Mouse (Mus musculus) neural tube, embryonic 14.5 days (tissue): ENCODE measurements around the gene Stpg1. TPM values are rescaled to one million over a fixed set of nuclear protein-coding genes. Genes with fewer than 3 reads are reported as not detected.

Experiments
- ATAC-seq: fragments of 200-750 bp; cut with Nextera tagmentation; 2 replicates; pipeline ENCODE4 v1.8.0; 2017; ENCODE audit warnings: low read depth, mild to moderate bottlenecking, moderate TSS enrichment, moderate library complexity
- H3K27ac ChIP-seq: fragments of 300-500 bp; sonication (generic); 2 replicates; pipeline ENCODE4 v1.5.1; 2014; ENCODE audit warnings: low read depth, mild to moderate bottlenecking, control low read depth, low read length, moderate library complexity, mixed read lengths
- H3K27me3 ChIP-seq: fragments of 300-500 bp; sonication (generic); 2 replicates; pipeline ENCODE4 v1.6.1; 2014; ENCODE audit warnings: low read length; ENCODE audit not compliant: control insufficient read depth, insufficient read depth
- H3K36me3 ChIP-seq: fragments of 300-500 bp; sonication (generic); 2 replicates; pipeline ENCODE4 v1.6.1; 2014; ENCODE audit warnings: low read length, mixed read lengths; ENCODE audit not compliant: control insufficient read depth, insufficient read depth
- H3K4me1 ChIP-seq: fragments of 300-500 bp; sonication (generic); 2 replicates; pipeline ENCODE4 v1.6.1; 2014; ENCODE audit warnings: low read length; ENCODE audit not compliant: control insufficient read depth, insufficient read depth
- H3K4me2 ChIP-seq: fragments of 300-500 bp; sonication (generic); 2 replicates; pipeline ENCODE4 v1.6.1; 2014; ENCODE audit warnings: mild to moderate bottlenecking, low read depth, low read length, control low read depth
- H3K4me3 ChIP-seq: fragments of 300-500 bp; sonication (generic); 2 replicates; pipeline ENCODE4 v1.5.1; 2014; ENCODE audit warnings: low read depth, low read length, control low read depth, mixed read lengths
- H3K9ac ChIP-seq: fragments of 300-500 bp; sonication (generic); replicated peaks from 2 replicates; pipeline ENCODE4 v1.6.1; 2014; ENCODE audit warnings: low read depth, mild to moderate bottlenecking, control low read depth, low read length, mixed read lengths
- H3K9me3 ChIP-seq: fragments of 300-500 bp; sonication (generic); 2 replicates; pipeline ENCODE4 v1.6.1; 2016; ENCODE audit warnings: low read length; ENCODE audit not compliant: control insufficient read depth
- WGBS: fragments of 180-500 bp; shearing (Covaris S2); extraction: QIAGEN DNeasy Blood & Tissue Kit; methylation state at CpG from one replicate; pipeline ENCODE4 v1.1.7; 2014; 5-methylcytosine and 5-hydroxymethylcytosine counted together
- polyA plus RNA-seq: library from polyadenylated mRNA; unstranded; fragments of >200 nt; fragmentation: Nextera tagmentation; extraction: Ambion mirVana; gene quantifications from 2 replicates; pipeline ENCODE4 v1.2.1, GENCODE M21; 2014

The Stpg1 gene
- polyA plus RNA-seq, 1 experiment from 2014 or later, result 0.46 TPM

DNA sequence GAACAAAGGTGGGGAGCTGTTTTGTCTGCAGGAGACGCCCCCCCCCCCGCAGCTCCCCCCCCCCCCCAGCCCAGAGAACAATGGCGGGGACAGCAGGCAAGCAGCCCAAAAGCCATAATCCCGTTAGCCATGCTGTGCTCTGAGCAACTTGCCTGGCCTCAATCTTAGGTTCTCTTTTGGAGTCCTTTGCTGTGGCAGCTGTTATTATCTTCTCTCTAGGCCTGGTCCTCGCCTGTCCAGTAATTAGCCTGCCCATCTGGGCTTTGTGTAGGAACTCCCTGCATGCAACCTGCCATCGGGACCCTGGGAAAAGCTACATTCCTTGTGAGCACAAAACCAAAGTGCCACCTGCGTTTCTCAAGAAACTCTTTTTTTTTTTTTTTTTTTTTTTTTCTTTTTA, 29.3 kb downstream of the Stpg1 start:
- Histone ChIP-seq H3K9ac (no peak overlapping the region), H3K27ac (no peak overlapping the region), H3K4me1 (no peaks in the 10 kb centered on the region; the same call in 1 of the 2 replicates), H3K4me2 (no peak overlapping the region), H3K9me3 (no peaks in the 10 kb centered on the region), H3K4me3 (no peak overlapping the region), H3K36me3 (no peaks in the 10 kb centered on the region), H3K27me3 (no peaks in the 10 kb centered on the region)
- WGBS, result 3% methylated on average over 6 of the region's 7 CpGs
- no peak for ATAC-seq

DNA sequence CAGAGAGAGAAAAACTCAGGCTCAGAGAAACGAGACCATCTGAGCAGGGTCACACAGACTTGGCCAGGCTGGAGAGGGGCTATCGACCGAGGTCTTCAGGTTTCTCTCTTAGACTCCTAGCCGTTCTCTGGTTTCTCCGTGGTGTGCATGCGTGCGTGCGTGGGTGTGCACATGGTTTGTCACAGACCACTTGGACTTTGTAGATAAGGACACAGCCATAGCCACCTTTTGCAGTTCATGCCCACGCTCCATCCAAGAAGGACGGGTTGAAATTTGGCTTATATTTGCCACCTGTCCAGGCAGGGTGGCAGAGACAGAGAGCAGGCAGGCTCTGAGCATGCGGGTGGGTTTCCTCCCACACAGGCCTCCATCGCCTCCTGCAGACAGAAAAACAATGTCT, 30.5 kb downstream of the Stpg1 start:
- ATAC-seq, result no peak
- no peak overlapping the region for H3K27ac ChIP-seq
- H3K4me1 ChIP-seq, result no peaks in the 10 kb centered on the region; the same call in 1 of the 2 replicates
- H3K9me3 ChIP-seq, result no peaks in the 10 kb centered on the region
- H3K36me3 ChIP-seq, result no peaks in the 10 kb centered on the region
- H3K9ac ChIP-seq, result no peak overlapping the region
- WGBS, result 74% methylated on average over 12 of the region's 12 CpGs
- H3K4me3 ChIP-seq, result no peak overlapping the region
- no peak overlapping the region for H3K4me2 ChIP-seq
- H3K27me3 ChIP-seq, result no peaks in the 10 kb centered on the region

DNA sequence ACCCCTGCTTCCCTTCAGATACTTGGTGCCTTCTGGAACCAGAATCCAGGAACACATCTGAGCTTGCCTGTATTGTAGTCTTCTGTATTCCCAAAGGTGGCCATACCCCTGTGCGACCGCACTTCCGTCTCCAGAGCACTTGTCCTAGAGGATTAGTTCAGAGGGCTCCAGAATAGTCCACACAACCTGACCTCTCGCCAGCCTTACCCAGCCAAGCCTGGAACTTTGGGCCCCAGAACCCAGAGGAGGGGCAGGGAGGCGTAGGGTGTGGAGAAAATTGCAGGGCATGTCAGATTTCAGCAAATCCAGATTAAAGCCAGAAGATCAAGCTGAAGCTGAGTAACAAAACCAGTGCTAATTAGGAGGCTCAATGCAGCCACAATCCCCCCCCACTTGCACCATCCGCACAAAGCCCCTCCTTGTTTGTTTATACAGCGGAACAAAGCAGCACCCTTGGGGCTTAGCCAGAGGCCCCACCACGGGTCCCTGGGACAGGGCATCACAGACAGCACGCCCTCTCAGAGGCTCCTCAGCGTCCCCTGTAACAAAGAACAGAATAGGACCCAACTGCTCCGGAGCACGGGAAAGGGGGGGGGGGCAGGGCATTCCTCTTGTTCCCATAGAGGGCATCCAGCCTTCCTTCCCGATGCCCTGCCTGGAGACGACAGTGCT, 31.6 kb downstream of the Stpg1 start:
- Histone ChIP-seq H3K36me3 (no peaks in the 10 kb centered on the region), H3K9ac (no peak overlapping the region; the same call in 1 of the 2 replicates), H3K4me3 (no peak overlapping the region), H3K4me1 (no peaks in the 10 kb centered on the region; the same call in 1 of the 2 replicates), H3K27ac (no peak overlapping the region), H3K27me3 (no peaks in the 10 kb centered on the region), H3K9me3 (no peaks in the 10 kb centered on the region), H3K4me2 (no peak overlapping the region)
- ATAC-seq, result peak; percentile 38; the same call in 1 of the 2 replicates
- WGBS, result 19% methylated on average over 14 of the region's 14 CpGs

DNA sequence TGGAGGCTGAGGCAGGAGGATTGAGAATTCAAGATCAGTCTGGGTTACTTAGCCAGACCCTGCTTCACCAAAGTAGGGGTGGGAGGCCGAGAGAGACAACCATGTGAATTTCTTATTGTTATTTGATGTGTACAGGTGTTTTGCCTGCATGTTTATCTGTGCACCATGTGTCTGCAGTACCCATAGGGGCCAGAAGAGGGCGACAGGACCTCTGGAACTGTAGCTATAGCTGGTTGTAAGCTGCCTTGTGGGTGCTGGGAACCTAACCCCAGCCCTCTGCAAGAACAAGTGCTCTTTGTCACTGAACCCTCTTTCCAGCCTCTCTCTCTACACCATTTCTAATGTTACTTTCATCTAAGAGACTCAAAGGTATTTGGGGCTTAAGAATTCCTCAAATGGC, 35.7 kb downstream of the Stpg1 start:
- ATAC-seq, result no peak
- H3K9ac ChIP-seq, result no peak overlapping the region
- H3K9me3 ChIP-seq, result no peaks in the 10 kb centered on the region
- H3K4me2 ChIP-seq, result no peak overlapping the region
- H3K4me1 ChIP-seq, result no peaks in the 10 kb centered on the region; the same call in 1 of the 2 replicates
- no peaks in the 10 kb centered on the region for H3K27me3 ChIP-seq
- H3K27ac ChIP-seq, result no peak overlapping the region
- WGBS, result 63% methylated on average over 2 of the region's 2 CpGs
- no peak overlapping the region for H3K4me3 ChIP-seq
- H3K36me3 ChIP-seq, result no peaks in the 10 kb centered on the region

DNA sequence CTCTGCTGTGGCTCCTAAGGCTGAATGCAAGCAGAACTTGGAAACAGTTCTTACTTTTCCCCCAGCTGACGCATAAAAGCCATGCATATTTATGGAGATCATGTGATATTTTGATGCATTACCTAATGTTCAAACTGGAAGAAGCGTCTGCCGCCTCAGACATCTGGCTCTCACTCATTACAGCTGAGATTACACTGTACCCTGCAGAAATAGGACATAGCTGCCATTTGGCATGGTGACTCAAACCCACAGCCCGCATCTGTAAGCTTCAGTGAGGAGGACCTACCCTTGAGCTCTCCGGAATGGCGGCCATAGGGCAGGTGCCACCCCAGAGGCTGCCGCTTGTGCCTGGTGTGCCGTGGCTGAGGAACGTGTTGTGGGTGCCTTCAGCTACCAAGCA, 36.6 kb downstream of the Stpg1 start:
- Histone ChIP-seq H3K27me3 (no peaks in the 10 kb centered on the region), H3K36me3 (no peaks in the 10 kb centered on the region), H3K27ac (no peak overlapping the region; the same call in 1 of the 2 replicates), H3K4me1 (no peaks in the 10 kb centered on the region; the same call in 1 of the 2 replicates), H3K4me2 (no peak overlapping the region), H3K9me3 (no peaks in the 10 kb centered on the region), H3K9ac (no peak overlapping the region), H3K4me3 (no peak overlapping the region)
- 77% methylated on average over 9 of the region's 9 CpGs for WGBS
- no peak for ATAC-seq

DNA sequence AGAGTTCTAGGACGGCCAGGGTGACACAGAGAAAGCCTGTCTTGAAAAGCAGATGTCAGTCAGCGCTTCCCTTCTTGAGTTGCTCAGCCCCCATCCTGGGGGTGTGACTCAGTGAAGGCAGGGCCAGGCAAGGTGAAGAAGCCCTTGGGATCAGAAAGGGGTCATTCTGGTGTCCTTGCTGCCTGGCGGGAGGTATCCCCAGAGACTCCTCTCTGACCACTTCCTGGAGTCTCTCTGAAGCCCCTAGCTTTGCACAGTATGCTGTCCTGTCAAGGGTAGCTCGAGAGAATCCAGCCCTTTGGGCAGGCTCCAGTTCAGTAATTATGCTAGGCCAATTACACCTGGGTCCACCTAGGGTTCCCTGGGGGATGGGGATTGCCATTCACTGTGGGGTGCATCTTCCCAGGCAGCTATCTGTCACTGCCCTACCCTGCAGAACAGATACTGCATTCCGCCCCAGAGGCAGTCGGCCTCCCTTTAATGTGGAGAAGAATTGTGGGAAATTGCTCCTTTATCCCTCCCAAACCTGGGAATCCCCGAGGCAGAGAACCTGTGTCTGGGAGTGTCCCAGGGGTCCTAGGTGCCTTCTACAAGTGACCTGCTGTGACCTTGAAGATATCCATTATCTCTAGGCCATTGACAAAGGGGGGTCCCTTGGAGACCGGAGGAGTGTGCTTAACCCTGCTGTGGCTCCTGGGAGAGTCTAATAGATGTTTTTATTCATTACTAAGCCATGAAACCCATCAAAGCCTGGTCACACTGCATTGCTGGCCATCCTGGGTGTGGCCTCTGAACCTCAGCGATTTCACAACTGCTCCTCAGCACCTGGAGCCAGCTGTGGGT, 37.4 kb downstream of the Stpg1 start:
- no peak overlapping the region for H3K27ac ChIP-seq
- H3K27me3 ChIP-seq, result no peaks in the 10 kb centered on the region
- H3K36me3 ChIP-seq, result no peaks in the 10 kb centered on the region
- H3K4me3 ChIP-seq, result no peak overlapping the region
- WGBS, result 45% methylated on average over 9 of the region's 9 CpGs
- H3K4me2 ChIP-seq, result no peak overlapping the region
- H3K9me3 ChIP-seq, result no peaks in the 10 kb centered on the region
- H3K9ac ChIP-seq, result no peak overlapping the region
- ATAC-seq, result no peak
- no peaks in the 10 kb centered on the region; the same call in 1 of the 2 replicates for H3K4me1 ChIP-seq

DNA sequence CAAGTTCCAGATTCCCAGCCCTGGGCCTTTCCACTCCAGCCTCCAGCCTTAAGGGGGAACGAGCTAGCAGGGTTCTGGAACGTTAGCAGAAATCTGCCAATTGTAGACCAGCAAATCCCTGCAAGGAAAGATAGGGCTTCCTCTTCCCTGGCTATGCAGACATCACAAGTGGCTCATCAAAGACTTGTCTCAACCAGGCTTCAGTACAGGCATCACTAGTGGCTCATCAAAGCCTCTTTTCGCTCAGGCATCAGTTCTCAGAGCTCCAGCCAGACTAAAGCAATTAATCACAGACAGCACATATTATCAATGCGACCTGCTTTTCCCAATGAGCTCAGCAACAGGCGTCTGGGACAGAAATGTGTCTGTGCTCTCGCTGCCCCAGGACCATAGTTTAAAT, 38.4 kb downstream of the Stpg1 start:
- Histone ChIP-seq H3K4me3 (no peak overlapping the region), H3K27ac (no peak overlapping the region), H3K4me1 (no peaks in the 10 kb centered on the region; the same call in 1 of the 2 replicates), H3K36me3 (no peaks in the 10 kb centered on the region), H3K9ac (no peak overlapping the region), H3K27me3 (no peaks in the 10 kb centered on the region), H3K4me2 (no peak overlapping the region), H3K9me3 (no peaks in the 10 kb centered on the region)
- no peak for ATAC-seq
- WGBS, result 76% methylated on average over 6 of the region's 6 CpGs

DNA sequence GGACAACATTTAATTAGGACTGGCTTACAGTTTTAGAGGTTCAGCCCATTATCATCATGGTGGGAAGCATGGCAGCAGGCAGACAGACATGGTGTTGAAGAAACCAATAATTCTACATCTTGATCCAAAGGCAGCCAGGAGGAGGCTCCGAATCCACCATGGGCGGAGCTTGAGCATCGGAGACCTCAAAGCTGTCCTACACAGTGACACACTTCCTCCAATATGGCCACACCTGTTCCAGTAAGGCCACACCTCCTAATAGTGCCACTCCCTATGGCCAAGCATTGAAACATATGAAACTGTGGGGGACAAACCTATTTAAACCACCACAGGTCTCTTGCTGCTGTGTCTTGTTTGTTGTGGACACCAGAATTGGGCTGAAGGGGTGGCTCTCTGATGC, 40.4 kb downstream of the Stpg1 start:
- 98% methylated on average over 3 of the region's 3 CpGs for WGBS
- Histone ChIP-seq H3K4me2 (no peak overlapping the region), H3K4me3 (no peak overlapping the region), H3K9ac (no peak overlapping the region), H3K27me3 (no peaks in the 10 kb centered on the region), H3K27ac (no peak overlapping the region), H3K9me3 (no peaks in the 10 kb centered on the region), H3K4me1 (no peaks in the 10 kb centered on the region; the same call in 1 of the 2 replicates), H3K36me3 (no peaks in the 10 kb centered on the region)
- no peak for ATAC-seq

DNA sequence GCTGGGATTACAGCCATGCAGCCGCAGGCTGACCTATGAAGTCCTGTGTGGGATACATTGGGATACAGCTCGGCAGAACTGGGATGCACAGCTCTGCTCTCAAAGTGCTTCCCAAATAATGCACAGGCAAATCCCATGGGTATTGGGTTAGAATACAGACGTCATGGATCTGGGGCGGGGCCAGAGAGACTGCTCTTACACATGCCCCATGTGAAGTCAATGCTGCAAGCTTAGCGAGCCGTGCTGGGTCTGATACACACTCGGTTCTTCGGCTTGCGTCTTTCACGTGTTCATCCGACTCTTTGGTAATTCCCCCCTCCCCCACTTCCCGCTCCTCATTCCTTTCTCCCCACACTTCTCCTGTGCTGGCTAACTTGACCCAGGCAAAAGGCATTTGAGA, 44.5 kb downstream of the Stpg1 start:
- no peaks in the 10 kb centered on the region for H3K9me3 ChIP-seq
- 82% methylated on average over 12 of the region's 12 CpGs for WGBS
- H3K4me1 ChIP-seq, result no peaks in the 10 kb centered on the region
- H3K27ac ChIP-seq, result no peak overlapping the region
- no peak overlapping the region for H3K4me2 ChIP-seq
- no peak overlapping the region for H3K4me3 ChIP-seq
- H3K36me3 ChIP-seq, result no peaks in the 10 kb centered on the region
- H3K9ac ChIP-seq, result no peak overlapping the region
- no peak for ATAC-seq
- no peaks in the 10 kb centered on the region for H3K27me3 ChIP-seq
